Mouse (Mus musculus) CD4-positive, CD25-positive, alpha-beta regulatory T cell (primary cell): ENCODE results near the gene Pianp. TPM values are rescaled to one million over a fixed set of nuclear protein-coding genes. Genes with fewer than 3 reads are reported as not detected.

Experiments used
- polyA plus RNA-seq: library from polyadenylated mRNA; unstranded; fragments of 100-300 nt; shearing (Covaris generic); gene quantifications from one replicate; pipeline ENCODE4 v1.2.1, GENCODE M21; 2017

Pianp gene
- polyA plus RNA-seq: 0.48 TPM

GRCm38 (mm10) chr6:124996551-124997501 is at the start of gene Pianp:
Pianp (plus strand) TSS chr6:124996694.

GRCm38 (mm10) chr6:124965088-124965719 is 31.3 kb upstream of the Pianp start, which contains the start of gene Cops7a:
Cops7a (minus strand) TSS chr6:124965538.

GRCm38 (mm10) chr6:125009129-125009180 is 12.5 kb downstream of the Pianp start, which contains the start of gene Zfp384:
Zfp384 (plus strand) TSS chr6:125009145.

DNA sequence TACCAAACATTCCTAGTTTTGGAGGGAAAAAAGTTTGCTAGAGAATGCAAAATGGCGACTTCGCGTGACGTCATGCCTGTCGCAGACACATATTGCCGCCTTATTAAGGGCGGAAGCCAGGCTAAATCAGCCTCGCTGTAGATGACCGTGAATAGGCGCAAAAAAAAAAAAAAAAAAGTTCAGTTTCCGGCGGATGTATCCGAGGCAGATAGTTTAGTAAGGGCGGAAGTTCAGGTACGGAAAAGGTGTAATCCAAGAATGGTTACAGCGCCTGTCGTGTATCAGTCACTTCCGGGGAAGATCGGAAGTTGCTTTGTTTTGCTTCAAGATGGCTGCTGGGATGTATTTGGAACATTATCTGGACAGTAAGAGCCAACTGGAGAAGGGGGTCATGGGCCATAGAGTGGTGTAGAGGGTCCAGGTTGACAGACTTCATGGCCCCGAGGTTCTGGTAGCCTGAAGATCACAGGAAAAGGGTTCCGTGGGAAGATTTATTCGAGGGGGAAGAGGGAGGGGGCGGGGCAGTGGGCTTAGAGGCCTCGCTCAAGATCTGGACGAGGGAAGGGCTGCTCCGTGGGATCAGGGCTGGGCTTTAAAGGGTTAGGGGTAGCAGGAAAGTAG is 43.1 kb downstream of the Pianp start, which contains the start of gene Ing4:
Ing4 (plus strand) TSS at position 228 of the 621 bp plus-strand sequence.

DNA sequence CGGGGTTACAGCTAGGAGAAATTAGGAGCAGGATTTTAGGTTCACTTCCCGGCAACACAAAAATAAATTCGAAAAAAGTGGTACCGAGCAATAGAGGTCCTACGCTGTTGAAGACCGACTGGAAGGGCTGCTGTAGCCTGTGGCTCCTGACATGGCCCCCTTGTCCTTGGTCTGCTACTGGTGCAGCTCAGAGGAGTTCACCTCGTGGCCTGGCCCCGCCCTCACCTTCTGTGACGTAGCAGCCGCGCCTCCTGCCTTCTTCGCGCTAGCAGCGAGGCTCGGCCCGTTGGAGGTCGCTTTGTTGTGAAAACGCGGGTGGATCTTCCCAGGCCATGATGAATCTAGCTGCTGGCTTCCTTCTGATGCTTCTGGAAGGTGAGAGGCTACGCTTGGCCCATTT is 53.2 kb downstream of the Pianp start, which contains the start of gene Acrbp:
Acrbp (plus strand) TSS at position 12 of the 400 bp plus-strand sequence.

Other genes starting within 250 kb of the Pianp start
- gene Gm45234, start 240.7 kb upstream of the Pianp start, polyA plus RNA-seq: not detected
- gene Atn1, start 240.2 kb upstream of the Pianp start, polyA plus RNA-seq: 7.2 TPM
- 6.6 TPM for gene Eno2, start 227.0 kb upstream of the Pianp start, polyA plus RNA-seq
- 1.3 TPM for gene Lrrc23, start 217.0 kb upstream of the Pianp start, polyA plus RNA-seq
- 2.7 TPM for gene Spsb2, start 188.0 kb upstream of the Pianp start, polyA plus RNA-seq
- gene Tpi1, start 182.4 kb upstream of the Pianp start, polyA plus RNA-seq: 94.6 TPM
- 116 TPM for gene Usp5, start 167.2 kb upstream of the Pianp start, polyA plus RNA-seq
- 6.9 TPM for gene Cdca3, start 167.1 kb upstream of the Pianp start, polyA plus RNA-seq
- not detected for gene Gnb3, start 156.4 kb upstream of the Pianp start, polyA plus RNA-seq
- 0.20 TPM for gene P3h3, start 138.9 kb upstream of the Pianp start, polyA plus RNA-seq
- 0.38 TPM for gene Gpr162, start 132.7 kb upstream of the Pianp start, polyA plus RNA-seq
- 401 TPM for gene Cd4, start 108.5 kb upstream of the Pianp start, polyA plus RNA-seq
- 3.4 TPM for gene Lag3, start 85.0 kb upstream of the Pianp start, polyA plus RNA-seq
- gene Ptms, start 76.6 kb upstream of the Pianp start, polyA plus RNA-seq: 36.6 TPM
- gene Mlf2, start 65.3 kb upstream of the Pianp start, polyA plus RNA-seq: 200 TPM
- gene Cops7a, start 31.2 kb upstream of the Pianp start, polyA plus RNA-seq: 84.6 TPM
- 73.2 TPM for gene Zfp384, start 12.5 kb downstream of the Pianp start, polyA plus RNA-seq
- 98.8 TPM for gene Ing4, start 43.1 kb downstream of the Pianp start, polyA plus RNA-seq
- 18.6 TPM for gene Acrbp, start 53.0 kb downstream of the Pianp start, polyA plus RNA-seq
- gene Lpar5, start 71.2 kb downstream of the Pianp start, polyA plus RNA-seq: 22.7 TPM
- gene Chd4, start 99.3 kb downstream of the Pianp start, polyA plus RNA-seq: 61.1 TPM
- gene Nop2, start 135.2 kb downstream of the Pianp start, polyA plus RNA-seq: 54.0 TPM
- 24.0 TPM for gene Iffo1, start 148.5 kb downstream of the Pianp start, polyA plus RNA-seq
- gene Gapdh, start 169.8 kb downstream of the Pianp start, polyA plus RNA-seq: 231 TPM
- 23.5 TPM for gene Ncapd2, start 195.0 kb downstream of the Pianp start, polyA plus RNA-seq
- 89.7 TPM for gene Mrpl51, start 195.1 kb downstream of the Pianp start, polyA plus RNA-seq
- gene Vamp1, start 218.9 kb downstream of the Pianp start, polyA plus RNA-seq: 56.3 TPM
- 105 TPM for gene Tapbpl, start 235.2 kb downstream of the Pianp start, polyA plus RNA-seq
- 602 TPM for gene Cd27, start 240.3 kb downstream of the Pianp start, polyA plus RNA-seq